Mouse (Mus musculus) common myeloid progenitor, adult 5-6 weeks (primary cell): ENCODE results near the gene Dffa. TPM values are rescaled to one million over a fixed set of nuclear protein-coding genes. Genes with fewer than 3 reads are reported as not detected.
"Not testable (repeated sequence)": the region's sequence is repeated elsewhere in the genome, so short reads cannot be mapped to it uniquely, and the experiment has no call there.

Experiments used
- ATAC-seq: replicated peaks from 2 replicates; pipeline ENCODE4 v1.8.0; 2016; ENCODE audit warnings: low read depth, mild to moderate bottlenecking, moderate TSS enrichment, inconsistent platforms; ENCODE audit not compliant: poor library complexity, severe bottlenecking
- total RNA-seq: library from RNA; stranded (forward); fragments of 200-1000, 187-1606 nt; gene quantifications from 2 replicates; pipeline ENCODE4 v1.2.3, GENCODE M21; 2017

Dffa gene
- total RNA-seq, 1 experiment from 2014 or later: 19.1 TPM

DNA sequence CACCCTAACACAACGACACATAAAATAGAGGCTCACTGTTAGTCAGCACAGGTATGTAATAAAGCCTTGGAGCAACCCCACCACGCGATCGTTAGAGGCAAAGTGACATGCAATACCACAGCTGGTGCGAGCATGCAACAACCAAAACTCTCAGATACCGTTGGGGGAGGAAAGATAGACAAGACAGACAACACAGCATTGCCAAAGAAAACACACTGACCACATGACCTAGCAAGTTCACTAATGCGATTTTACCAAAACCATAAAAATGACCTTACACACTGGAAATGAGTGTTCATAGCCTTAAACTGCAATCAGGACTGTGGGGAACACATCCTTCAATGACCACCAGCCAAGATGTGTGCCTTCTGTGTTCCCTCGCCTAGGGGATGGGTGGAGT, 12.6 kb upstream of the Dffa start:
- ATAC-seq: no peak

DNA sequence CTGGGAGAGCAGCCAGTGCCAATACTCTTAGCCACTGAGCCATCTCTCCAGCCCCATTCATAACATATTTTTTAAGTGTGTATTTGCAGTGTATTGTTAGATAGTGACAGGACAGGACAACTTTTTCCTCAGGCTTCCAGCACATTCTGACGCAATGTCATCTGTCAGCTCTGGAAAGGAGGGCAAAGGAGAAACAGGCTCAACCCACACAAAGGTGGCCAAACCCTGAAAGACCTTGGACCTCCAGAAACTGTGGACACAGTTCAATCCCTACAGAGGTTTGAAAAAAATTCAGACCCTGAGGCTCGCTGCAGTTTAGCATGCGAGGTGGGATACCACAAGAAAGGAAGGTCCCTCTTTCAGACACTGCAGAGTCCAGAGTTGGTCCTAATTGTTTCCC, 6.0 kb upstream of the Dffa start:
- no peak for ATAC-seq

DNA sequence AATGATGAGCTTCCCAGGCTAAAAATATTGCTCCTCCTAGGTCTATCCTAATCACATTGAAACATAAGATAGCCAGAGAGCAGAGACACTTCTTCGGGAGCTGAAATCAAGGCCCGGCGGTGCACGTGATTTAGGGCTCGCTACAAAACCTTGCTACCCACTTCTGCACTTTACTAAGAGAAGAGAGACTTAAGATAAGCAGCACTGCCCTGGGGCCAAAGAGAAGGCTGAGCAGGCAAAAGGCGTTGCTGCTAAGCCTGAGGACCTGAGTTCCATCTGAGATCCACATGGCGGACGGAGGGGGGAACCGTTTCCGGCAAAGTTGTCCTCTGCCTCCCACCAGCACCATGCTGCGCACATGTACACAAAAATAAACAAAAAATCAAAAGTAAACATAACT, 5.4 kb upstream of the Dffa start:
- 0 out of 2 replicates have a peak, but pooled peaks have one; percentile 15 for ATAC-seq

DNA sequence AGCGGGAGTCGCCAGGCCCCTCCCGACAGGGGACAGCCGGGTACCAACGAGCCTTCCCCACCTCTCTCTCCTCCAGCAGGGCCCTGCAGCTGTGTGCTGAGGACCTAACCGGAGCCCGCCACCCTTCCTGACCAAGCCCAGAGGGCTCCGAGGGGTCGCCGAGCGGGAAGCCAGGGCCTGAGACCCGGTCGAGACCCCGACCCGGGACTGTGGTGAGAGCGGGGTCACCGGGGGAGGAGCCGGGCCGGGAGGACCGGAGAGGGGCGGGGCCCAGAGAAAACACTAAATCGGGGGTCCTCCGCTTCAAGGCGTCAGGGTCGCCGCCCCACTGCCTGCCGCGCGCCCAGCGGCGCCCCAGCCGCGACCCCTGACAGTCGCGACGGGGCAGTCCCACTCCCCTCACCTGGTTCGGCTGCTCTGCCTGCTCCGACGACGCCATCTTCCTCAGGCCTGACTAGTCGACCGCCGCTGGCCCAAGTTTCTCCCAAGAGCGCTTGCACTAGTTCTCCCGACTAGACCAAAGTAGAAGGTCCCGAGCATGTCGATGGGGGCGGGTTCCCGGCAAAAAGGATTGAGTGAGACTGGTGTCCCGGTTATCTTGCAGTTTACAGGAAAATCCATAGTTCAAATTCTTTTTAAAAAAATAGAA, 4.5 kb upstream of the Dffa start, which contains the start of gene Pex14:
Gene Pex14, minus strand, starts transcription at position 508 of the 649 bp plus-strand sequence.
- ATAC-seq: peak; percentile 87

DNA sequence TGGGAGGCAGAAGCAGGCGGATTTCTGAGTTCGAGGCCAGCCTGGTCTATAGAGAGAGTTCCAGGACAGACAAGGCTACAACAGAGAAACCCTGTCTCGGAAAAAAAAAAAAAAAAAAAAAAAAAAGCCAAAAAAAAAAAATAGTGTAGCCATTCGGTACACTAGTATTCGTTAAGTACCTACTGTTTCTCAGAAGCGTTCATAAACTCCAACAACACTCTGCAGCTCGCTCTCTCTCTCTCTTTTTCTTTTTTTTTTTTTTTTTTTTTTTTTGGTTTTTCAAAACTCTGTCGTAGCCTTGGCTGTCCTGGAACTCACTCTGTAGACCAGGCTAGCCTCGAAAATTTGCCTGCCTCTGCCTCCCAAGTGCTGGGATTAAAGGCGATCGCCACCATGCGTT, 3.5 kb upstream of the Dffa start:
- ATAC-seq: not testable (repeated sequence)

DNA sequence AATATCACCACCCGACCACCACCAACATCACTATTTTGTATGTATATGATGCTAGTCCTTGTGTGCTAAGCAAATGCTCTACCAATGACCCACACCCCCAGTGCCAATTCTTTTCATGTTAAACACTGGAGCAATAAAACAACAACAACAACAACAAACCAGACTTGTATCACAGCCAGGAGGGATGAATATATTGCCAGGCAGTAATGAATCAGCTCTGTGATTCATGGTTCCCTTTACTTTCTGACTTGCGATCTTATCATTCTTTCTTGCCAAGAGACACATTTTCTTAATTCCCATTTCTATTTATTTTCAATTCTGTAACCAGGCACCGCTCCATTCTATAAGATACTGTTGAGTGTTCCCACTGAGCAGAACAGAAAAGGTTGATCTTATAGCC, 2.5 kb upstream of the Dffa start:
- no peak for ATAC-seq

DNA sequence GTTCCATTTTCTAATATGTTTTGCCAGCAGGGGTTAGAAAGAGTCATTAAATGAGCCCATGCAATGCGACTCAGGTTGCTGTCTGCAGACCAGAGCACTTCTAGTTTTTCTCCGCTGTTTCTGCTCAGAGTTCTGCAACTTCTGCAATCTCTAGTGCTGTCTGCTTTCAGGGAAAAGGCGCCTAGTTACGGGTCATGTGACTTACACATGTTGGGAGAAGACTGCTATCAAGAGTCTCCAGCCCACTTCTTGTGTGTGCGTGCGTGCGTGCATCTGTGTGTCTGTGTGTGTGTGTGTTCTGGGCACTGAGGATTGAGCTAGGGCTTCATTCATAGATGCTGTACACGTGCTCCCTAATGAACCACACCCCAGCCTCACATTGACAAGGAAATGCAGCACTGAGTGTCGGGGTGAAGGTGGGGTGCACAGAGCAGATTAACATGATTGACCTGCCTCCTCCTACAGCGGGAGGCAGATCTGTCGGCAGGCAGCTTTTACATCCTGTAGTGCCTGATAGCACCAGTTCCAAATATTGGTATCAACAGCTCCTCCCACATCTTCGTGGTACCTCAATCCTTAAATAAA, 16.1 kb downstream of the Dffa start:
- peak; percentile 77 for ATAC-seq

DNA sequence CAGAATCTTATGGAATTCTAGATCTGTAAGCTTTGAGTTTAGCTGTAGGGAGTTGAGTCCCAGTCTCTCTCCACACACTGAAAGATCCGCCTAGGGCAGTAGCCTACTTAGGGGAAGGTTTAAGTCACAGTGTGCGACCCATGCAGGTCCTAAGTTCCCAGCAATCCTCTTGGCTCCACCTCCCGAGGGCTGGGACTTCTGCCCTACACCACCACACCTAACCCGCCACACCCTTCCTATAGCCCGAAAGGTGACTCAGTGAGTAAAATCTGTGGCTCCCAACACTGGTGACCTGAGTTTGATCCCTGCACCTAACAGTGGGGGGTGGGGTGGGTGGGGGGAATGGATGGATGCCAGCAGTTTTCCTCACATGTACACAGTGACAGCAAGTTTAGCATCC, 19.5 kb downstream of the Dffa start:
- ATAC-seq: no peak

DNA sequence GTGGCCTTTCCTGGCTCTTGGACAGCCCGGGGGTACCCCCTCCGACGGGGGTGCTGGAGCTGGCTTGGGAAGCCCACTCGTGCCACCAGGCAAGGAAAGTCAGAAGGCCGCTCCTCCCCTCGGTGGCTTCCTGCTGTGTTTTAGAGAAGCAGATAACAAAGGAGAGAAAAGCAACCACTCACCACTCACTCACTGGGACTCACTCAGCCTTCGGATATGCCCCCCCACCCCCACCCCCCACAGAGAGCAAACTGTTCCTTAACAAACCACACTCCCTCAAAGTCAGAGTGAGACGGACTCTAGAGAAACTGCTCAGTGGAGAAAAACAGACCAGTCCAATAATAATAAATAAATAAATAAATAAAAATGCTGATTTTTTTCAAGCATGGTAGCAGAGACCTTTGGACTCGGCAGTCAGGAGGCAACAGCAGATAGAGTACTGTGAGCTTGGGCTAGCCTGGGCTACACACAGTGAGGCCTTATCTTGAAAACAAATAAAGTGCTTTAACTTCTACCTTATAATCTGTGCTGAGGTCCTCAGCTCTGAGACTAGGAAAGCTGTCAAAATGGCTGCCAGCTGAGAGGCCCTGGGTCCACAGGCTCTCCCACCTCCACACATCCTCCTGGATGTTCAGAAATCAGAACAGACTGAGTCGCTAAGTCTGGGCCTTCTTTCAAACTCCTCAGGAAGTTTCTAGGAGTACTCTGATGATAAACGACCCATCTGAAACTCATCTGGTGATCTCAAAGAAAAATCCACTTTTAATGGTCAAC, 21.6 kb downstream of the Dffa start:
- peak; percentile 64 for ATAC-seq

DNA sequence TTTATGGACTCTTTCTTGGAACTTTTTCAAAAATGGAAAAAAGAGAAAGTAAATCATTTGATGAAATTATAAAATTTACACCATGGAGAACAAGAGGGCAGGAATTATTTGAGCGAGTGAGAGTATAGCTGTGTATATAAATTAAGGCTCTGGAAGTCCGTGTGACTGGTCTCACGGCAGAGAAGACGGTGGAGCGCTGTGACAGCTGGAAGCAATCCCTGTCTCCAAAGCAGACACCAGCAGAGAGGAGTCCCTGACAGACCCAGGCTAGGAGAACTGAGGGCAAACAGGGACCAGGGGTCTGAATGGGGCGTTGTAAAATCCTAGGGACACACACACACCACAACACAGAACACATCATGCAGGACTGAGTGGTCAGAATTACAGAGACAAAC, 22.2 kb downstream of the Dffa start:
- no peak for ATAC-seq

DNA sequence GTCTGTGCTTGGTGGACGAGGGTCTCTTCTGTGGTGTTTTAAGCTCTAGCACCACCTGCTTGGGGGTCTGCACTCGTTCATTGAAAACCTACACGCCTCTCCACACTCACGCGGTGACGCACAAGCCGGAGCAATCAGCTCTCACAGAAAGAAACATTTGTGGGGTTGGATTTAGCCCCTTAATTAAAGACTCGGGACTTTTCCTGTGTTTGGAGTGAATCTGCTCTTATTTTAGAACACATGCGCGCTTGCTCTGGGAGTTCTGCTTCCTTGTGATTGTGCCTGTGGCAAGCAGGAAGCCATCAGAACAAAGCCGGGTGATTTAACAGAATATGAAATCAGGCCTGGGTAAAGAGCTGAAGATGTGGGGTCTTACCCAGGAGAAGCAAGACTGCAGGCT, 22.7 kb downstream of the Dffa start, which contains the start of gene Cort:
Gene Cort, minus strand, starts transcription at position 101 of the 400 bp plus-strand sequence.
- ATAC-seq: no peak

DNA sequence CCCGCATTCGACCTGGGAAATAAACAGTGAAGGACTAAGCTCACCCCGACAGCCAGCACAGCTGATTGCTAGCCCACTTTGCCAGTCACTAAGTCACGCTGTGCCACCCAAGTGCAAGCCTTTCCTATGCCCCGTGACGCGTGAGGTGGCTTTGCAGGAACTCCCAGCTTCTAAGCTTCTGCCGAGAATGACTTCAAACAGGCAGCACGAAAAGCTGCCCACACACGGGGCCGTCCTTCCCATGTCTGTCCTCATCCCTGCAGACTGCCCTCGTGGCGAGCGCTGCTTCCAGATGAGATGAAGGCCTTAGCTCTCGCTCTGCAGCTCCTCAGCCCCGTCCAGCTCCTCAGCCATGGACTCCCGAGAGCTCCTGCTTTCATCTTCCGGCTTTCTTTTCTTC, 24.5 kb downstream of the Dffa start:
- no peak for ATAC-seq

DNA sequence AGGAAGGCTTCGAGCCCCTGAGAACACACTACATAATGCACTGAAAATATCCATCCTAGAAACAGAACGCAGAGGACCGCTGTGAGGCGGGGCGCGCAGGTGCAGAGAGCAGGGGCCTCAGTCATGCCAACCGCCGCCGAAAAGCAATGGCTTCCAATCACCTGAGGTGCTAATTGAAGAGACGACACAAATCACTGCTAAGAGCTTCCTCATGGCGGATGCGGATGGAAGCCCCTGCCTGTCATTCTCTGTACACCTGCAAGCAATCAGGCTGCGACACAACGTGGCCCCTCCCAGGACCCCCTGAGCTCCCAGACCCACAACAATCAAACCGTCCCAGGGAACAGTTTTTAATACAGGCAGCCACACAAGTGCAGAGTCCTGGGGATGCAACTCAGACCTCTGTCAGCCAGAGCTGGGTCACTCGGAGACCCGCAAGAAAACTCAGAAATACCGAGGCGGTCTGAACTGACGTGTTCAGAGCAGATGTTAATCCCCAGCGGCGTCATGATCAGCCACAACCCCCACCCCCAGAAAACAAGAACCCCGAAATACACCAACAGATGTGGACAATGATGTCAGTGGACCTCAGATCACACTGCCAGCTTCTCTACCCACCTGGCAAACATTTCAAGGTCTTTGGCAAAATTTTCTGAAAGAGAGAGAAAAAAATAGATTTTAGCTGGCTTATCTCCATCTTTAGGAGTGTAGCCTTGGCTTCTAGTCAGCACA, 27.2 kb downstream of the Dffa start:
- ATAC-seq: no peak

DNA sequence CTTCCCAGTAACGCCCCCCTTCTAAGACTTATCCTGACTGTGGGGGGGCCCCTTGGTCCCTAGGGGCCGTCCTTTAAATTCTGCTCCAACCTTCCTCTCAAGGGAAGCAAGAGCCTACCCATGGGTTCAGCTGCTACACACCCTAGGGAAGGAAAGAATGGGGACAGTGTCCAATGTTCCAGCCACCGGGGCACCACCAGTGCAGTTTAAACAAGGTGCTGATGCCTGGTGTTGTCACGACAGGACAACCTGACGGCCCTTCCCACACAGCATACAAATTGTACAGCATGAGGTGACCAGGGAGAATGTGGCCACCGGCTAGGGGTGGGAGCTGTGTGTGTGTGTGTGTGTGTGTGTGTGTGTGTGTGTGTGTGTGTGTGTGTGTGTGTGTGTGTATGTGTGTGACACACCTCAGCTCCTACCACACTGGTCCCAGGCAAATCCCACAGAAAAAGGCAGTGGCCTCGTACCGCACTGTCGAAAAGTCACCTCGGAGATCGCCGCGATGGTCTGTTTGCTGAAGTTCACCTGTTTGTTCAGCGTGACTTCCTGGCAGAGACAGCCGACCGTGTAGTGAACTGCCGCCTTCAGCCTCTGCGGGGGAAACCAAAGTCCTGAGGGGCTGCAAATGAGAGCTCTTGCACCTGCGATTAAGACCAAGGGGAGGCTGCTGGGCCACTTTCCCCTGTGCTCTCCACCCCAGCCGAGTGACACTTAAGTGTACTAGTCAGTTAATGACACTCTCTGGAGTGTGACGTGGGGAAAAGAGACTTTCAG, 28.0 kb downstream of the Dffa start:
- no peak for ATAC-seq

DNA sequence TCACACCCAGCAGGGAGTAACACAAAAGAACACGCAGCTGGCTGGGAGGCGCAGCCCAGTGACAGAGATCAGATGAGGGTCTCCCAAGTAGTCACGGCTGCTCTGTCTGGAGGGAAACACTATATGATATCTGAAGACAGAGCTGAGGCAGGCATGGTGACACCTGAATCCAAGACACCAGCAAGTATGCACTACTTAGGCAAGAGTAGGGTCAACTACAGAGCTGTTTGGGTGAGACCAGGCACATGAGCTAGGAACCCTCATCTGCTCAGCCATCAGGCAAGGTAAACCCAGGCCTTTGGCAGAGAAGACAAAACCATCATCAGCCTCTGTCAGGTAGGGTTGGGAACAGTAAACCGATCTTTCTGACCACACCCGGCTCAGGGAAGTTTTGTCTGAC, 29.4 kb downstream of the Dffa start:
- no peak for ATAC-seq

DNA sequence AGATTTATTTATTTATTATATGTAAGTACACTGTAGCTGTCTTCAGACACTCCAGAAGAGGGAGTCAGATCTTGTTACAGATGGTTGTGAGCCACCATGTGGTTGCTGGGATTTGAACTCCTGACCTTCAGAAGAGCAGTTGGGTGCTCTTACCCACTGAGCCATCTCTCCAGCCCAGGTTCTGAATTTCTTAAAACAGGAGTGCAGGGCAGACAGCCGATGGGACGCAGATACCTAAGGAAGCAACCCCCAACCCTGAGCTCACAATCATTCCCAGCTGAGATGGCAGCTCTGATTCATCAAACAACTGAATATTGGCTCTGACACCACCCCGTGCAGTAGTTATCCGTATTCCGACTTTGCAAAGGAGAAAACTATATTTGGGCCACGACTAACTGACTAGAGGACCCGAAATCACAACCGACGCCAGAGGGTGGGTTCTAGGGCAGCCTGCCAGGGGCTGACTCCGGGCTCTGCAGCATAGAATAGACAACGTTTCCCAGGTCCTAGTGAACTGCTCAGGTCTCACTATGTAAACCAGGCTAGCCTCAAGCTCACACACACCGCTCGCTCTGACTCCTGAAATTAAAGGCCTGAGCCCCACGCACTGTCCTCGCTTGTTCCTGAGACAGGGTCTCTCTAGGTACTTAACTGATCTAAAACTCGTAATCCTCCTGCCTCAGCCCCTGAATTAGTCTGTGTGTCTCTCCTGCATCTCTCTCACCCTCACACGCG, 32.3 kb downstream of the Dffa start:
- no peak for ATAC-seq

DNA sequence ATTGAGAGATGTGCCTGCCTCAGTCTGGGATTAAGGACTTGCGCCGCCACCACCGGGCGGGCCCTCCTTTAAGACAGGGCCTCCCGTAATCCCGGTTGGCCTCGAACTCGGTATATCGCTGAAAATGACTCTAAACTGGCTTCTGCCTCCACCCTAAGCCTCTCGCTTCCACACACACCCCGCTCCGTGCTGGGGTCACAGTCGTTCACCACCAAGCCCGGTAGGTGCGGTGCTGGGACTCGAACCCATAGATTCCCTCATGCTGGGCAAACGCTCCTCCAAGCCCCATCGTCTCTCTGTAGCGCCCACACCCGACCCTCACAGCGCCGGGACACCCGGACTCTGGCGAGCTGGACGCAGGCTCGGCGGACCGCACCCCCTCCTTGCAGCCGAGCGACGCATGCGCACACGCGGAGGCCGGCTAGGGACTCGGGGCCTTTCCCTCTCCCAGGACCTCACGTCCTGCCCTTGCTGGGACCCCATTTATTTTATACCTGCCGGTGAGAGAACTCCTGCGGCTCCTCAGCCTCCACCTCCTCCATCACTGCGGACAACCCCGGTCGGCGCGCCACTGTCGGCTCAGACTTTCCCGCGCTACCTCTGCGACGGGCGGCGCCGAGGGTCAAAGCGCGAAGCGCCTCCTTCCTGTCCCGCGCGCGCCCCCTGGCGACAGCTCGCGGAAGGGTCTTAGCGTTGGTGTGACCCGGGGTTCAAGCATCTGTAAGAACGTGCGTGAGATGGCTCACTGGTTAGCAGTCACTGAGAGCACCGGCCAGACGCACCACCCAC, 33.2 kb downstream of the Dffa start, which contains the start of gene Cenps:
Gene Cenps, minus strand, starts transcription at position 648 of the 789 bp plus-strand sequence.
- peak; percentile 94 for ATAC-seq

DNA sequence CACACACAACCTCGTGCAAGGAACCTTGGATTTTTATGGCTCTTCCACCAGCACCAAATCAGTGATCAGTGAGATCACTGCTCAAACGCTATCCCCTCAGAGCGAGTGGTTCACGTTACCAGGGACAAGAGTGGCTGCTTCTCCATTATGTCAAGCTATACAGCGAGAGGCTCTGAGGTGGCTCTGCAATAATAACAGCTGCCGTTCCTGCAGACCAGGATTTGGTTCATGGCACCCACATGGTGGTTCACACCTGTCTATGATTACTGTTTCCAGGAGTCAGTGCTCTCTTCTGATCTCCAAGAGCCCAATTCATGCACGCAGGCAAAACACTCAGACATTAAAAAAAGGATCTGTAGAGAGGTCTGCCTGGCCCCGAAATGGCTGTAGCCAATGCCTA, 34.6 kb downstream of the Dffa start:
- no peak for ATAC-seq
